Mouse (Mus musculus): Measurements from ENCODE around the gene Adam11.

DNA sequence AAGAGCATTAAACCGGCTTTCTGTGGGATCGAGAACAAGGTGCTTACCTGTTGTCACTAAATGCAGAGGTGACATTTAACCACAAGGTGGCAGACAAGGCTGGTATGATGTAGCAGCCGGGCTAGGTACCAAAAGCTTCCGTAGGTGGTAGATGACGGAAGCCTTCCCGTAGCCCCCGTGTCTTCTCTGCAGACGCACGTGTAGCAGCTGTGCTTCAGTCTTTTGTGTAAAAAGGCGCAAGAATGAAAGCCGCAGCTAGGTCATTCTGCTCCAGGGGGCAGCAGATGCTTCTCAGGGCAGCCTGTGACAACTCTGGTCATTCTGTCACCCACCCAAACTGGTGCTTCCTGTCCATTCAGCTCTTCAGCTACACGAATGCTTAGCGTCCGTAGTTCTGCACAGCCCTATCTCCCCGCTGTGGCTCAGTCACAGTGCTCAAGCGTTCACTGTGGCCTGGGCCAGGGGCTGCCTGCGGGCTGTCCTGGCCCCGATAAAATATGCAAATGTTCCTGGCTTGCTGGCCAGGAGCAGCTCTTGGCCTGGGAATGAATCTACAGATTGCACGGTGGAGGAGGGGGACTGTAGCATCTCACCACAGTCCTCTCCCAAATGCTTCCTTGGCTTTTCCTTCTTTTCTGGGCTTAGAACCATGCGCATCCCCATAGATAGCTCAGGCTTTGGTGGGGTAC, 21.8 kb upstream of the Adam11 start:
- peak; percentile 47 for TF ChIP-seq CTCF (conservative IDR thresholded peaks at IDR 0.05; ENCODE audit: low read length)
- no peak for TF ChIP-seq POU5F1 (IDR thresholded peaks at IDR 0.05; ENCODE audit: borderline replicate concordance, low read length)

Measured in E14TG2a.4 (cell line).